Mouse (Mus musculus) kidney, embryonic 15.5 days (tissue): ENCODE measurements around the gene Gm5930. TPM values are rescaled to one million over a fixed set of nuclear protein-coding genes. Genes with fewer than 3 reads are reported as not detected.
"Not testable (repeated sequence)": the region's sequence is repeated elsewhere in the genome, so short reads cannot be mapped to it uniquely, and the experiment has no call there.

Experiments
- ATAC-seq: fragments of 200-750 bp; cut with Nextera tagmentation; replicated peaks from 2 replicates; pipeline ENCODE4 v1.8.0; 2017; ENCODE audit warnings: moderate TSS enrichment; ENCODE audit not compliant: low FRiP score
- H3K27ac ChIP-seq: fragments of 300-500 bp; sonication (generic); 2 replicates; pipeline ENCODE4 v1.5.1; 2015; ENCODE audit warnings: mild to moderate bottlenecking, inconsistent platforms
- H3K27me3 ChIP-seq: fragments of 300-500 bp; sonication (generic); 2 replicates; pipeline ENCODE4 v1.6.1; 2015; ENCODE audit warnings: inconsistent platforms
- H3K36me3 ChIP-seq: fragments of 300-500 bp; sonication (generic); 2 replicates; pipeline ENCODE4 v1.6.1; 2015; ENCODE audit warnings: inconsistent platforms
- H3K4me1 ChIP-seq: fragments of 300-500 bp; sonication (generic); 2 replicates; pipeline ENCODE4 v1.6.1; 2015; ENCODE audit warnings: inconsistent platforms
- H3K4me2 ChIP-seq: fragments of 300-500 bp; sonication (generic); 2 replicates; pipeline ENCODE4 v1.6.1; 2015; ENCODE audit warnings: moderate library complexity, mild to moderate bottlenecking, inconsistent platforms
- H3K4me3 ChIP-seq: fragments of 300-500 bp; sonication (generic); replicated peaks from 2 replicates; pipeline ENCODE4 v1.5.1; 2015; ENCODE audit warnings: mild to moderate bottlenecking, inconsistent platforms
- H3K9ac ChIP-seq: fragments of 300-500 bp; sonication (generic); 2 replicates; pipeline ENCODE4 v1.6.1; 2015; ENCODE audit warnings: mild to moderate bottlenecking, inconsistent platforms
- H3K9me3 ChIP-seq: fragments of 300-500 bp; sonication (generic); replicated peaks from 2 replicates; pipeline ENCODE4 v1.6.1; 2016; ENCODE audit warnings: inconsistent platforms
- WGBS: fragments of 180-500 bp; shearing (Covaris S2); methylation state at CpG from one replicate; pipeline ENCODE4 v1.1.7; 2015; ENCODE audit warnings: mixed read lengths; 5-methylcytosine and 5-hydroxymethylcytosine counted together
- polyA plus RNA-seq: library from polyadenylated mRNA; unstranded; fragments of >200 nt; fragmentation: Nextera tagmentation; extraction: Ambion mirVana; gene quantifications from 2 replicates; pipeline ENCODE4 v1.2.1, GENCODE M21; 2015

The Gm5930 gene
- not detected in 2 replicates for polyA plus RNA-seq

DNA sequence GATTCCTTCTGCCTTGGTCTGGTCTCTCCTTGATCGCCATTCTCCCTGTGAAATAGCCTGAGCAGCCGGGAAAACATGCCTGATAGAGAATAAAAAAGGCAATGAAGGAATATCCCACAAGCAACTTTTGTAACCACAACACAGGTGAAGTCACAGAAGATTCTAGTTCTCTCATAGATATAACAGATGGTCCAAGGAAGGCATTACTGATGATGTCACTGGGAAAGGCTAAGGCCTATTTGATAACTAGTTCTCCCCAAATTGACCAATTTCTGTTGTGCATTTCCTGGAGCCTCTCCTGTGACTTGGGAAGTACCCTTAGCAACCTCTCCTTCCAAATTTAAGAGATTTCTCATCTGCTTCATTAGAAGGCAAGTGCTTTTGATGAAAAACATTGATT is at the start of gene Gm5930:
Gene Gm5930 (minus strand): TSS at position 101 of the 400 bp plus-strand sequence.
- H3K9ac ChIP-seq, H3K9me3 ChIP-seq, ATAC-seq, H3K36me3 ChIP-seq, H3K27ac ChIP-seq, H3K4me1 ChIP-seq, H3K4me2 ChIP-seq, H3K27me3 ChIP-seq, H3K4me3 ChIP-seq: not testable (repeated sequence)
- no CpG with 5 or more reads among the region's 2 CpGs for WGBS

DNA sequence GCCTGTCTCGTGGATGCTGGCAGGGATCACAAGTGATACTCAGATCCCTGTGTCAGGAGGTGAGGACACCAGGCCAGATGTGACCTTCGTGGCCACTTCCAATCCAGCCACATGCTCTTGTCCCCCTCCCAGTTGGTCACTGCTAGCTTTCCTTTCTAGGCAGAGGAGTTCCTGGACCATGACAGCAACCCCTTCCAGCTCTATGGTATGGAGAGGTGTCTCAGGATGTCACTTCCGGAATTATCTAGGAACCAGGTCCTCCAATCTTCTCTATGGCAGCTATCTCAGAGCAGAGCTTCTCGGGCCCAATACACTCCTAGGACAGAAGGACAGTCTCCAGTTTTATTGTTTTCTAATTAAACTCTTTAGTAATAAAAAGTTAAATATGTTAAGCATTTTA is 45.8 kb upstream of the Gm5930 start:
- H3K9me3 ChIP-seq, H3K9ac ChIP-seq, H3K27me3 ChIP-seq, ATAC-seq, H3K36me3 ChIP-seq, H3K27ac ChIP-seq, H3K4me1 ChIP-seq, H3K4me3 ChIP-seq, H3K4me2 ChIP-seq: not testable (repeated sequence)
- WGBS: 83% methylated on average over 4 of the region's 4 CpGs

DNA sequence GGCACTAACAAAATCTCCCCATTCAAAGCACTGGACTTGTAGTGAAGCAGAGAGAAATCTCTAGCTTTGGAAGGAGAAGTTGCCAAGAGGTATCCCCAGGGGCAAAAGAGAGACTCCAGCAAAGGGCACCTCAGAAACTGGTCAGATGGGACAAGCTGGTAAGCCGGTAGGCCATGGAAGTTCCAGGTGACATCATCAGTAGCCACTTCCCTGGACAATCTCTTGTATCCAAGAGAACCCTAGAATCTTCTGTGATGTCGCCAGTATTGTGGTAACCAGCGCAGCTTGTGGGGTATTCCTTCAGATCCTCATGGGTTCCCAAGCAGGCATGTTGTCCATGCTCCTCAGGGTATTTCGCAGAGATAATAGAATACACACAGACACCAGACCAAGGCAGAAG is 26.7 kb upstream of the Gm5930 start, which contains the start of gene Gm8229:
Gene Gm8229 (plus strand): TSS at position 301 of the 400 bp plus-strand sequence.
- H3K27ac ChIP-seq, H3K9ac ChIP-seq, H3K4me2 ChIP-seq, ATAC-seq, H3K4me1 ChIP-seq, H3K27me3 ChIP-seq, H3K4me3 ChIP-seq, H3K9me3 ChIP-seq, H3K36me3 ChIP-seq: not testable (repeated sequence)
- 86% methylated on average over 4 of the region's 4 CpGs for WGBS

DNA sequence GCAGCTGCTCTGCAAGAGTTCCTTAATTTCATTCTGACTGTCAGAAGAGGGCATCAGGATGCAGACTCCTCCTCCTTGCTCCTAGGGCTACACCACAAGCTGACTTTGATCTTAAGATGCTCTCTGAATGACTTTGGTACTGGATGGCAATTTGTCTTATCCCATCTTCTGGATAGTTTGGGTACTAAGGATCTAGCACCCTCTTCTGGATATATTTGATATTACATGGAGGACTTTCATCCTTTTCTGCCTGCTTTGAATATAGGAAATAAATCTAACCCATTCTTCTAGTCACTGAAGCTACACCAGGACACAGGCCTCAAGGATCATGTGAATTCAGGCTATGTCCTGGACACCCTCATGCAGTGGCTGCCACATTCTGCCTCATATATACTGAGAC is 23.9 kb upstream of the Gm5930 start:
- not testable (repeated sequence) for H3K36me3 ChIP-seq, H3K9ac ChIP-seq, H3K27me3 ChIP-seq, H3K4me2 ChIP-seq, H3K27ac ChIP-seq, H3K9me3 ChIP-seq, H3K4me3 ChIP-seq, H3K4me1 ChIP-seq, ATAC-seq

DNA sequence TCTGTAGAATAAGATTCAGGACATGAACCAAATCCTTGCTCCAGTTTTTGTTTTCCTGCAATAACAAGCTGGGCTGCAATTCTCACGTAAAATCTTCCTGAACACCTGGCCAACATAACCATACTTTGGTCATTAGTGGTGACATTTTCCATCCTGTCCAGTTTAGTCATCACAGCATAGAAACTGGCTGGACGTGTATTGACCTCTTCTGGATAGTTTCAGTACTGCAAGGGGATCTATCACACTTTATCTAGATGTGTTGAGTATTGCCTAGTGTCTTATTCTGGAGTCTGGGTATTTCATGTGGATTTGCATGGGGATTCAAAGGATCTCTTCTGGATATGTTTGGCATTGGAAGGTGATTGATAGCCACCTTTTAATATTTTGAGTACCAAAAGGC is 23.0 kb upstream of the Gm5930 start:
- H3K4me2 ChIP-seq, H3K36me3 ChIP-seq, H3K4me3 ChIP-seq, H3K27me3 ChIP-seq, ATAC-seq, H3K9me3 ChIP-seq, H3K9ac ChIP-seq, H3K27ac ChIP-seq, H3K4me1 ChIP-seq: not testable (repeated sequence)
- WGBS: 29% methylated on average over 2 of the region's 2 CpGs

DNA sequence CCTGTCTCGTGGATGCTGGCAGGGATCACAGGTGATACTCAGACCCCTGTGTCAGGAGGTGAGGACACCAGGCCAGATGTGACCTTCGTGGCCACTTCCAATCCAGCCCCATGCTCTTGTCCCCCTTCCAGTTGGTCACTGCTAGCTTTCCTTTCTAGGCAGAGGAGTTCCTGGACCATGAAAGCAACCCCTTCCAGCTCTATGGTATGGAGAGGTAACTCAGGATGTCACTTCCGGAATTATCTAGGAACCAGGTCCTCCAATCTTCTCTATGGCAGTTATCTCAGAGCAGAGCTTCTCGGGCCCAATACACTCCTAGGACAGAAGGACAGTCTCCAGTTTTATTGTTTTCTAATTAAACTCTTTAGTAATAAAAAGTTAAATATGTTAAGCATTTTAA is 26.3 kb downstream of the Gm5930 start:
- not testable (repeated sequence) for H3K4me1 ChIP-seq, H3K4me2 ChIP-seq, H3K36me3 ChIP-seq, ATAC-seq, H3K27ac ChIP-seq, H3K9ac ChIP-seq, H3K4me3 ChIP-seq, H3K27me3 ChIP-seq, H3K9me3 ChIP-seq
- 78% methylated on average over 4 of the region's 4 CpGs for WGBS

DNA sequence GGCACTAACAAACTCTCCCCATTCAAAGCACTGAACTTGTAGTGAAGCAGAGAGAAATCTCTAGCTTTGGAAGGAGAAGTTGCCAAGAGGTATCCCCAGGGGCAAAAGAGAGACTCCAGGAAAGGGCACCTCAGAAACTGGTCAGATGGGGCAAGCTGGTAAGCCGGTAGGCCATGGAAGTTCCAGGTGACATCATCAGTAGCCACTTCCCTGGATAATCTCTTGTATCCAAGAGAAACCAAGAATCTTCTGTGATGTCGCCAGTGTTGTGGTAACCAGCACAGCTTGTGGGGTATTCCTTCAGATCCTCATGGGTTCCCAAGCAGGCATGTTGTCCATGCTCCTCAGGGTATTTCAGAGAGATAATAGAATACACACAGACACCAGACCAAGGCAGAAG is 53.1 kb downstream of the Gm5930 start, which contains the start of gene Gm8220:
Gene Gm8220 (plus strand): TSS at position 301 of the 400 bp plus-strand sequence.
- WGBS: 87% methylated on average over 2 of the region's 2 CpGs
- not testable (repeated sequence) for H3K4me3 ChIP-seq, H3K4me2 ChIP-seq, H3K9ac ChIP-seq, H3K4me1 ChIP-seq, ATAC-seq, H3K27me3 ChIP-seq, H3K36me3 ChIP-seq, H3K27ac ChIP-seq, H3K9me3 ChIP-seq

Other genes starting within 250 kb of the Gm5930 start
- gene Ear2, start 235.9 kb downstream of the Gm5930 start, polyA plus RNA-seq: 0.32 and 0.83 TPM in 2 replicates
- gene Gm3327, start 214.7 kb downstream of the Gm5930 start, polyA plus RNA-seq: not detected in 2 replicates
- gene Gm8212, start 140.9 kb downstream of the Gm5930 start, polyA plus RNA-seq: not detected in 2 replicates
- not detected in 2 replicates for gene 4930503E14Rik, start 125.3 kb downstream of the Gm5930 start, polyA plus RNA-seq
- not detected in 2 replicates for gene Gm8220, start 53.0 kb downstream of the Gm5930 start, polyA plus RNA-seq
- not detected in 2 replicates for gene Gm8229, start 26.8 kb upstream of the Gm5930 start, polyA plus RNA-seq
- gene Gm3371, start 72.1 kb upstream of the Gm5930 start, polyA plus RNA-seq: not detected in 2 replicates
- not detected in 2 replicates for gene Gm8232, start 95.1 kb upstream of the Gm5930 start, polyA plus RNA-seq
- not detected in 2 replicates for gene BC061237, start 153.9 kb upstream of the Gm5930 start, polyA plus RNA-seq
- gene Gm17093, start 179.7 kb upstream of the Gm5930 start, polyA plus RNA-seq: not detected in 2 replicates
- not detected in 2 replicates for gene Gm8247, start 244.6 kb upstream of the Gm5930 start, polyA plus RNA-seq